Mouse (Mus musculus) heart, adult 9 months (tissue): ENCODE results near the gene Gm21256.
"Not testable (repeated sequence)": the region's sequence is repeated elsewhere in the genome, so short reads cannot be mapped to it uniquely, and the experiment has no call there.

Experiments
- DNase-seq, 2 experiments: peaks; one replicate each; pipeline ENCODE4 v3.0.0; 2022; ENCODE audit warnings: low spot score in 2 of 2

Gene Gm21256

GRCm38 (mm10) chrY:47450660-47451059 lies at the start of gene Gm21256:
Gm21256 (plus strand) TSS chrY:47450960.
- not testable (repeated sequence) for DNase-seq
